ENCODE assay signal across 7 mouse cellular contexts in the genomic region with DNA sequence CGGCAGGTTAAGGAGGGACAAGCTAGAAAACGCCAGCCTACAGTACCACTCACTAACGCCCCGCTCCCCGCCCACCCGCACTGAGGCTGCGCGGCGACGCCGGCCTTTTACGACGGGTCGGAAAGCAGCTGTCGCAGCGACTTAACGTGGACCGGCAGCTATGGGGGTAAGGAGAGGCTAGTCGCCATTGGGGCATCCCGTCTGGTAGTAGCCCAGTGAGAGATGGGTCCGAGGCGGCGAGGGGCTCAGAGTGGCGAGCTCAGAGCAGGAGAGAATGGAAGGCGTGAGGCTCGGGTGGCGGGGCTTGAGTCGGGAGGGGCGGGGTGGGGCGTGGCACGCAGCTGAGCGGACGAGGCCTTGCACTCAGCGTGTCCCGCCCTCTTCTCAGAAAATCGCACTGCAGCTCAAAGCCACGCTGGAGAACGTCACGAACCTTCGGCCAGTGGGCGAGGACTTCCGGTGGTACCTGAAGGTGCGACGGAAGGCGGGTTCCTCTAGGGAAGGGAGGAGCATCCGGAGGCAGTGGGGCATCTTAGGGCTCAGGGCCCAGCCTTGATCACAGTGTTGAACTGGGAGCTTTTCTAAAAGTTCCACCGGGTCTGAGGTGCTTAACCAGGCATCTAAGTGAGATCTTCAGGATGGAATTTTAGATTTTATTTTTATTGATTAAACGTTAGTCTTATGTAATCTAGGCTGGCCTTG. TPM values are rescaled to one million over a fixed set of nuclear protein-coding genes. Genes with fewer than 3 reads are reported as not detected.
DNase-seq lines count a peak whose midpoint lies in the region; ATAC-seq lines count a peak whose summit lies in the region.

A gene (plus strand): TSS at position 83 of the 702 bp plus-strand sequence.

- peak within 1 kb of the TSS; percentile 92 for H3K27ac ChIP-seq in intestine, embryonic 15.5 days
- peak within 1 kb of the TSS; percentile 89 for H3K27ac ChIP-seq in midbrain, embryonic 10.5 days (replicated peaks)

- intact Hi-C loops in gastrocnemius, postnatal 36 days (cut with DNase I), result loop anchor here (2.0 to 5.0 kb wide), 2 partner anchors 31 to 517 kb away; a partner anchor contains a TSS
- intact Hi-C loops in left cerebral cortex, postnatal 25 days (cut with DNase I), result loop anchor here (1.0 to 5.0 kb wide), 3 partner anchors 11 to 437 kb away; a partner anchor contains a TSS

- peaks cover 24% of the 10 kb centered on the region for H3K36me3 ChIP-seq in intestine, embryonic 15.5 days
- peaks cover 68% of the 10 kb centered on the region for H3K36me3 ChIP-seq in midbrain, embryonic 10.5 days

- under 1% methylated on average over 48 of the region's 48 CpGs for WGBS in intestine, embryonic 15.5 days
- under 1% methylated on average over 47 of the region's 48 CpGs for WGBS in midbrain, embryonic 10.5 days

- DNase-seq in adrenal gland, adult 2 months, result peak; percentile 96
- peak; percentile 90 for DNase-seq in embryo, embryonic 11.5 days (ENCODE audit: low read depth, low spot score)
- peak; percentile 87 to 89 for DNase-seq in gastrocnemius, postnatal 36 days
- peak; percentile 94 to 98 for DNase-seq in left cerebral cortex, postnatal 25 days (ENCODE audit: low spot score in 2 of 2)
- peak; percentile 96 for DNase-seq in midbrain, embryonic 10.5 days (ENCODE audit: low spot score)
- DNase-seq in right cerebral cortex, postnatal 4 days, result peak; percentile 91

- peak within 1 kb of the TSS; percentile 68 for H3K4me3 ChIP-seq in intestine, embryonic 15.5 days (replicated peaks)
- peak within 1 kb of the TSS; percentile 69 for H3K4me3 ChIP-seq in midbrain, embryonic 10.5 days

- peaks cover 13% of the 10 kb centered on the region; the same call in 1 of the 2 replicates for H3K4me1 ChIP-seq in intestine, embryonic 15.5 days (replicated peaks)
- H3K4me1 ChIP-seq in midbrain, embryonic 10.5 days, result peaks cover 18% of the 10 kb centered on the region

- peak; percentile 96 for ATAC-seq in intestine, embryonic 15.5 days

- no peaks in the 10 kb centered on the region for H3K9me3 ChIP-seq in intestine, embryonic 15.5 days
- no peaks in the 10 kb centered on the region for H3K9me3 ChIP-seq in midbrain, embryonic 10.5 days (replicated peaks)

- H3K27me3 ChIP-seq in intestine, embryonic 15.5 days (replicated peaks), result no peaks in the 10 kb centered on the region
- H3K27me3 ChIP-seq in midbrain, embryonic 10.5 days (ENCODE audit: low read depth, poor library complexity, severe bottlenecking), result no peaks in the 10 kb centered on the region

- H3K4me2 ChIP-seq in intestine, embryonic 15.5 days (replicated peaks), result peak within 1 kb of the TSS; percentile 86

- H3K9ac ChIP-seq in intestine, embryonic 15.5 days, result peak within 1 kb of the TSS; percentile 63

RNA-seq across cellular contexts. Expression of the gene that starts here (rescaled TPM):
- 10 to 100 TPM; 74.1 to 77.3 TPM for total RNA-seq in adrenal gland, adult 2 months (2021)
- polyA plus RNA-seq in adrenal gland, adult 2 months (2012; rRNA removed), result 12.9 and 16.2 TPM in 2 replicates
- total RNA-seq in gastrocnemius, postnatal 36 days (2021), result 10 to 100 TPM; 34.4 to 44.4 TPM
- polyA plus RNA-seq in intestine, embryonic 15.5 days (2015; fragmentation: Nextera tagmentation; extraction: Ambion mirVana), result 106 and 109 TPM in 2 replicates
- 10 to 100 TPM; 61.0 to 70.7 TPM for total RNA-seq in left cerebral cortex, postnatal 25 days (2021)
- polyA plus RNA-seq in midbrain, embryonic 10.5 days (2016; fragmentation: Nextera tagmentation; extraction: Ambion mirVana), result 113 TPM in 2 replicates

Comparison
In these comparisons a context has a peak if more than half of its experiments do, and no peak if none do; other contexts are left out.
1. Peak in every context shown above with its lines: DNase-seq, ATAC-seq, H3K4me3 ChIP-seq and H3K27ac ChIP-seq.